Mouse (Mus musculus) hindlimb bud, embryonic 11.5 days (tissue): ENCODE measurements around the gene Vps13d.

Source experiments
- DNase-seq: peaks from one replicate; pipeline ENCODE4 v3.0.0-alpha.2; 2012; ENCODE audit warnings: low read depth, low spot score; ENCODE audit errors: extremely low spot score

Vps13d gene

DNA sequence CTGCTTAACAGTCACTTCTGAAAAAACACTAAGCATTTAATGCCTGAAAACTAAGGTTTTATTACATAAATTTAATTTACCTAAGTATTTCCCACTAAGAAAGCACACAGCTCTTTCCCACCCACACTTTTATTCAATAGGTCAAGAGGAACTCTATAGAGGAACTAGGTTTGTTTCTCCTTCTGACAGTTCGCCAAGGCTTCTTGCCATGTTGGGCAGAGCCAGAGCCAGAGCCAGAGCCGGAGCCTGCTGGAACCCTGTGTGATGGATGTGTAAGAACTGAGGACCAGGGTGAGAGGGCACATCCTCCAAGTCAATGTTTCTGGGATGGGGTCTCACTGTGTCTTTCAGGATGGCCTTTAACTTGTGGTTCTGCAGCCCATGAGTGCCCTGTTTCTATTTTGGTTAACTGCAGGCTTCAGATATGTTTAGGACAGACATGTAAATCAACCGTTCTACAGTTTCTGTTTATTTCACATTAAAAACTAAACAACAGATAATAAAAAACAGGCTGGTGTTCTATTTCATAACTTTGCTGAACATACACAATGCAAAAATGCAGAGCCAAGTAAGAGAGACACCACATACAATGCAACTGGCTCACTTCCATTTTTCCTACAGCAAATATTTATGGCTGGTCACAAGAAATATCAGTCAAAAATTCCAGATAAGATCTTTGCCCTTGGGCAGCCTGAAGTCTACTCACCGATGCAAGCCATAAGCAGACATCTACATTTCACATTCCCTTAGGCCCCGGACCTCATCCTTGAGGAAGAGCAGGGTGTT, 157.0 kb downstream of the Vps13d start:
- DNase-seq: no peak

DNA sequence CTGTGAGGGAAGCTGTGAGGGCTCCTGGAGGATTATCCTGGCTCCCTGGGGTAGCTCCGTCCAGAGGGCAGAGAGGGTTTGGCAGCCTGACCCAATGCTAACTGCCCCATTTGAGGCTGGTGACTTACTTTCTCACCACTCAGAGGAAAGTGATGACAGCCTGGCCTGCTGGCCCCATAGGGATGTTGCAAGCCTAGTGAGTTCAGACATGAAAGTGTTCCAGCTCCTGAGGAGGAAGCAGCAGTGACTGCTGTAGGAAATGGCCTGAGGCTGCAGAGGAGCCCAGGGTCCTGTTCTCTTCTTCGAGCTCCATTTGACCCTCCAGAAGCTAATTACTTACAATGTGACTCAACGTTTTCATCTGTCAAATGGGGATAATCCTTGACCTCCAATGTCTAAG, 157.8 kb downstream of the Vps13d start:
- no peak for DNase-seq

DNA sequence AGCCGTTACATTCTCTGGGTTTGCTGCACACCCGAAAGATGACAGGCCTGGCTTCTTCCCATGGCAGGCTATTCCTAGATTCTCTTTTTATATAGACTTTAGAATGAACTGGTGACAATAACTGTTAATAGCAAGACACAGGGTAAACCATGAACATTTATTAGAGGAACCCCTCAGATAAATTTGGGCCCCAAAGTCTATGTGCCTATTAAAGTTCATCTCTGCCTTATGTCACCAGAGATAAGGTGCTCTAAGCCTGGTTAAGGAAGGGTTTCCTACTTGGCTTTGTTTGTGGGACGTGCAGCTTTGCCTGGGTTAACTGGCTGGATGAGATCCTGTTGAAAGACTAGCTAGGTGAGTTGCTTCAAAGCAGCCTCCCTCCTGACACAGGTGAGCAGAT, 159.4 kb downstream of the Vps13d start:
- no peak for DNase-seq

- DNase-seq: no peak
Observed at GRCm38 (mm10) chr4:145034506-145035243, 160.1 kb downstream of the Vps13d start.

DNA sequence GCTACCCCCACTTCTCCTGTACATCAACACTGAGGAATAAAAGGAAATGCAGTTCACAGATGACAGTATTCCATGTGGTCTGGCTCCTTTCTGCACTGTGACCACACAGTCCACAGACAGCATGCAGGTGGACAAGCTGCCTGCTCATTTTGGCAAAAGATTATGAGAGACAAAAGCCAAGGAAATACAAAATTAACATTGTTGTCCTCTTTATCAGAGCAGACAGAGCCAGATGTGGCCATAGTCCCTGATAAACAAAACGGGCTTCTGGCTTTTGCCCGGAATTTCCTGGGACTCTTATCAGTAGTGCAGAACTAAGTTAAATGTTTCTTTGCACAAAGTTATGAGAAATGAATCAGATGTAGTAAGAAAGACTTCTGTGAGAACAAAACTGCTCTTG, 161.4 kb downstream of the Vps13d start:
- no peak for DNase-seq

GRCm38 (mm10) chr4:145032637-145033036, 162.2 kb downstream of the Vps13d start:
- DNase-seq: no peak

GRCm38 (mm10) chr4:145031510-145031909, 163.3 kb downstream of the Vps13d start:
- DNase-seq: no peak

DNA sequence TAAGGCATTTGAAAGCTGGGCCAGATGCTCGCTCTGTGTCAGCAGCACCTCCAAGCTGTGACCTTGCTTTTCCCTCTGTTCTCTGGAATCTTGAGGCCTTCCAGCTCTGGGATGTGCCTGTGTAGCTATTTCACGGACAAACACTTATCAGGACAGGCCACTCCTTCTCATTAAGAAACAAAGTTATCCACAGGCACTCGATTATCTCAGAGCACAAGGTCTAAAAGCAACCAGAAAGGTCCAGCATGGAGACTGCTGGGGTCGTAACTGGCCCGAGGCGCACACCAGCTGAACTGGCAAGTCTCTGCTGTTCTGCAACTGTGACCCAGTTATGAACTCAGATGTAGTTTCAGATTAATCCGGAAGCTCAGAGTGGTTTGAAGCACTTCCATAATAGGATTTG, 168.4 kb downstream of the Vps13d start:
- no peak for DNase-seq

DNA sequence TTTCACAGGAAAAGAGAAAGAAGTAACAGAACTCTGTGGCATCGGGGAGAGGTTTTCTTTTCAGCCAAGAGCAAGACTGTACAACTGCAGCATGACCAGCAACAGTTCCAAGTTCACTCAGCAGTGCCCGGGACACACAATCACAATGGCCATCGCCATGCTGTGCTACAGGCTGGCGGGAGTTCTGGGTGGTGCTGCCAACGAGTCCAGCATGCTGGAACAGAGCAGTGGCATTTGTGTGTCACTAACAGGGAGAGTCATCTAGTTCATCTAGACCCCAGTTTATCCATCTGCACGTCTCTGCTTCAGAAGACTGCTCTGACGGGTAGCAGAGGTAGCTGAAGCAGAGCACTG, 169.4 kb downstream of the Vps13d start:
- DNase-seq: no peak

GRCm38 (mm10) chr4:145024694-145025408, 170.0 kb downstream of the Vps13d start:
- no peak for DNase-seq

DNA sequence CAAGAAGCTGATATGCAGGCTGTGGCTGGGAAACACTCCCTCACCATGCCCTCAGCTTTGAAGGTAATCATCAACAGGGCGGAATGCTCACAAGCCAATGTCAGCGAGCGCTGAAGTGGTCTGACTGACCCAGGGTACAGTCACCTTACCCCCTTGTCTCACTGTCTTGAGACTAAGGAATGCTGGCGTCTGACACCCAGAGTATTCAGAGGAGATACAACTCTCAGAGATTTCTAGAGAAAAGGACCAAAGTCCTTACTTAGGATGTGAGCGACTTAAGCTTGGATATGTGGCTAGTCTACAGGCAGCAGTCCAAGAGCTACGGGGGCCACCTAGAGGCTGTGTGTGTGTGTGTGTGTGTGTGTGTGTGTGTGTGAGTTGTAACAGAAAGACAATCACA, 170.9 kb downstream of the Vps13d start:
- no peak for DNase-seq

- no peak for DNase-seq
Observed at GRCm38 (mm10) chr4:145022815-145023214, 172.0 kb downstream of the Vps13d start.

- DNase-seq: no peak
Observed at GRCm38 (mm10) chr4:145022211-145022610, 172.6 kb downstream of the Vps13d start.

- DNase-seq: no peak
Observed at GRCm38 (mm10) chr4:145020383-145020782, 174.4 kb downstream of the Vps13d start.

DNA sequence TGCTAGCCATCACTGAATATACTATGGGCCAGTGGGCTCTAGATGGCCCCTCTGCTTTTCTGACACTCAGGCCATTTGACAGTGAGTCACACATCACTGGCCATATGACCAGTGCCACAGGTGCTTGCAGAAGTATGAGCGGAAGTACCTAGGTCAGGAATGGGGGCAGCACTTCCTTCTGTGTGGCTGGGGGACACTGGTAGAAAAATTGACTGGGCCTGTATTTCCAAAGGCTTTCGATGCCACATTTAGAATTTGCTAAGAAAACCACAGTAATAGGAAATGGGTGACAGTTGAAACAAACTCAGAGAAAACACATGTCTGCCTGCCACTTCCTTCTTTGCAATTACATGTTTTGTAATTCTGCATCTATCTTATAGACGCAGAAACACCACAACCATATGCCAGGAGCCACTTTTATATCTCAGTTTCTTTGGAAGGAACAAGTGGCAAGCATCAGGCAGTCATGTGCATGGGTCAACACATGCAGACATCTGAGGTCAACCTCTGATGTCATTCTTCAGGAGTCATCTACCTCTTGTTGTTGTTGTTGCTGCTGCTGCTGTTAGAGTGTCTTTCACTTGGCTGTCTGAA, 175.6 kb downstream of the Vps13d start:
- no peak for DNase-seq

DNA sequence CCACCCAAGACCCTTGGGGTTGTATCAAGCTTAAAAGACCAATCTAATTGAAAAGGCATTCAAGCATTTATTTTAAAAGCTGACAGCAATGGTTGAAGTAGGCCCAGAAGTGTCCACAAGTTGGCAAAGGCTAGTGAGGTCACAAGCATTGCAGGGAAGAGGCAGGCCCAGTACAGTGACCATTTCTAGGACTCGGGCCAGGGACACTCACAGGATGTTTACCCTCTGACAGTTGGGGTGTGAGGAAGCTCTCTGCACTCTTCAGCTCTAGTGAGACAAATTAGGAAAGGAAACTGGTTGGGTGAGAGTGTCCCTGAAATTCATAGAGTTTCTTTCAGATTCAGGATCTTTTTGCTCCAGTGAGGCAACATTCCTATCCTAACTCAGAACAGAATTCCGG, 177.1 kb downstream of the Vps13d start:
- DNase-seq: no peak

- no peak for DNase-seq
Observed at GRCm38 (mm10) chr4:145016669-145017068, 178.1 kb downstream of the Vps13d start.

- no peak for DNase-seq
Observed at GRCm38 (mm10) chr4:145014632-145014960, 180.2 kb downstream of the Vps13d start.

DNA sequence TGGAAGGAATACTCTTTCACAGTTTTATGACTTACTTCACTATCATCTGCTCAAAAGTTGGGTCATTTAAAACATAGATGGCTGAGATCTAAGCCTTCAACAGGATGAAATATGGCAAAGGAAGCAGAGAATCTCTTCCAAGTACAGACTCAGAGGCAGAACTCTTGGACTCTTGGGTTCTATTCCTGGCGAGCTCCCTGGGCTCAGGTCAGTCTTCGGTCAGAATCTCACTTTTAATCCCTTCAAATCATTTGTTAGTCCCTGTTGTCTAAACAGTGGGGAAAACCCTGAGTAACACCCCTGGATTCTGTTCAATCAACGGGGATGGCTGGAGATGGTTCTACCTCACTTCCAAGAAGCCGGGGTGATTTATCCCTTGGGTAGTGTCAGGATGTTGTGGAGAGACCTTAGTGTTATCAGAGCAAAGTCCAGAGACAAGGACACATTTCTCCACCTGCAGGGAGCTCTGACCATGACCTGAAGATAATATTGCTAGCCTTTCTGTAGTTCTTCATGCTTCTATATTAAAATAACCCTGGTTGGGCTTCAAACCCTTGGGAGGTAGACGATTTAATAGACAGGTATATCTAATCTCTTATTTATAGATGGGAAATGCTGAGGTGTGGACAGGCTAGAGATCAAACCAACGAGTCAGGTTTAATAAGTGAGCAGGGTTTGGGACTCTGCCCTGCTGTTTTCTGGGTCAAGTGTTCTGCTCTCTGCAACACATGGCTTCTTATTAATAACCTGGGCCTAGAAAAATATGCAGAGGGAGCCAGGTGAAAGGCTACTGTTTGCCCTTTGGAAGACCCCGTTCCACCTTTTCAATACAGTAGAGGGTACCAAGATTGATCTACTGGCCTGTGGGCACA, 180.8 kb downstream of the Vps13d start:
- no peak for DNase-seq

- DNase-seq: no peak
Observed at GRCm38 (mm10) chr4:145013187-145013586, 181.6 kb downstream of the Vps13d start.

DNA sequence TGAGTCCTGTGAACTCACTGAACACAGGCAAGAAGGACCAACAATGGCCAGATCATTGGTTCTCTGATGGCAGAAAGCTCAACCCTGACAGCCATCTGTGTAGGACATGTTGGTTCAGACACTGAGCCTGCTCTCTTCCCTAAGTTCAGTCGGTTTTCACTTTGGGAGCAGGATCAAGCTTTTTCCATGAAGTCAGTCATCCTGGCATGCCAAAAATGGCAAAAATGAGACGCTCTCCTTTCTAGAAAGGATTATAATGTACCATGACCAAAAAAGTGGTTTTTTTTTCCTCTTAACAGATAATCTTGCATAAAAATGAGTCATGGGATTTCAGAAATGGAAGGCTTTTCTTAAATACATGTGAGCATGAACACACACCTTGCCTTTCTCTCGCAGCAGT, 183.6 kb downstream of the Vps13d start:
- no peak for DNase-seq
